In the genomic region with DNA sequence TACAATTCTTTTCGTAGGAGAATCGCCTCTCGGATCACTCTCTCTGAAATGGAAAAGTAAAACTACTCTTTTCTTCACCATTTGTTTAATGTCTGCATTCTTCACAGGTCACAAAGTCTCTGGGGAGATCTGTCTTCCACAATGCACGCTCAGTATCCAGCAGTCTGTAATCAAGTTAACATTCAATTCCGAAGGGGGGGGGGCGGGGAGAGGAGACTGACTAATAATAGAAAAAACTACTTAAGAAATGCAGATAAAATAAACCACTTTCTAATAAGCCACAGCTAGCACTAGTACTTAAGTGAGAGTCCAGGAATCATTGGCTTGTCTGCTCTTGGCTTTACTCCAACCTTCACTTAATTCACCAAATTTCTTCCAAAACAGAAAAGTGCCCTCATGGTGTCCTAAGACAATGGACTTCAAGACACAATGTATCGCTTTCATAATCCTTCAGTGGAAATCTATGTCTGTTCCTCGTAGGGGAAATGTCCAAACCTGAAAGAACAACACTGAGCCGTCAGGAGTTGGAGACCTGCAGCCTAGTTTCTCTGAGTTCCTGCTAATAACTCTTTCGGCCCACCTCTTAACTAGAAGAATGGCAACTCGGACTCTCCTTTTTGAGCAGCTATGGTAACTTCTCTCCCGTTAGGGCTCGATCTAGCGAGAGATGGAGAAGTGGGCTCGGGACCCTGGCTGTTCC, we compare ENCODE assay signal across 8 mouse cellular contexts. TPM values are rescaled to one million over a fixed set of nuclear protein-coding genes. Genes with fewer than 3 reads are reported as not detected.
A peak's percentile ranks its signal among the peaks of the same experiment; 100 is the strongest.
DNase-seq lines count a peak whose midpoint lies in the region; ATAC-seq and TF ChIP-seq lines count a peak whose summit lies in the region.

No protein-coding gene starts in this region.

- DNase-seq in layer of hippocampus, adult 2 months (ENCODE audit: low spot score in 2 of 2), result peak in 1 of 2 experiments; percentile 7
- no peak for DNase-seq in layer of hippocampus, adult 11-12 months (ENCODE audit: low spot score)
- DNase-seq in brain, embryonic 18.5 days (ENCODE audit: low read depth, low spot score), result peak; percentile 0
- DNase-seq in yolk sac, embryonic 10.5 days (ENCODE audit: low spot score), result no peak
- DNase-seq in gastrocnemius, adult 18-20 months (ENCODE audit: low spot score), result no peak

- peaks cover 14% of the 10 kb centered on the region for H3K4me1 ChIP-seq in hindbrain, embryonic 13.5 days (replicated peaks)
- H3K4me1 ChIP-seq in midbrain, embryonic 12.5 days, result peaks cover 15% of the 10 kb centered on the region

- peak overlapping the region; percentile 71 for H3K4me2 ChIP-seq in hindbrain, embryonic 13.5 days
- H3K4me2 ChIP-seq in midbrain, embryonic 12.5 days (replicated peaks), result peak overlapping the region; percentile 66

- TF ChIP-seq CTCF in layer of hippocampus, adult 2 months (conservative IDR thresholded peaks at IDR 0.05), result no peak

- ATAC-seq in hindbrain, embryonic 13.5 days (ENCODE audit: low FRiP score), result peak; percentile 8; the same call in 1 of the 2 replicates
- peak; percentile 1 for ATAC-seq in midbrain, embryonic 12.5 days (ENCODE audit: low FRiP score, low read depth)
- ATAC-seq in granulocyte monocyte progenitor cell, adult 5-6 weeks (replicated peaks; ENCODE audit: poor library complexity, severe bottlenecking), result no peak

- H3K9me3 ChIP-seq in hindbrain, embryonic 13.5 days, result no peaks in the 10 kb centered on the region
- no peaks in the 10 kb centered on the region for H3K9me3 ChIP-seq in midbrain, embryonic 12.5 days

- peaks cover 2% of the 10 kb centered on the region; the same call in 1 of the 2 replicates for H3K36me3 ChIP-seq in hindbrain, embryonic 13.5 days
- peaks cover 12% of the 10 kb centered on the region; the same call in 1 of the 2 replicates for H3K36me3 ChIP-seq in midbrain, embryonic 12.5 days

- peak overlapping the region; percentile 89 for H3K4me3 ChIP-seq in layer of hippocampus, adult 2 months
- H3K4me3 ChIP-seq in hindbrain, embryonic 13.5 days, result peak overlapping the region; percentile 91
- H3K4me3 ChIP-seq in midbrain, embryonic 12.5 days, result peak overlapping the region; percentile 81

- H3K27me3 ChIP-seq in hindbrain, embryonic 13.5 days, result no peaks in the 10 kb centered on the region
- H3K27me3 ChIP-seq in midbrain, embryonic 12.5 days, result no peaks in the 10 kb centered on the region

- WGBS in hindbrain, embryonic 13.5 days, result 11% methylated on average over 15 of the region's 15 CpGs
- 12% methylated on average over 15 of the region's 15 CpGs for WGBS in midbrain, embryonic 12.5 days

- peak overlapping the region; percentile 94 for H3K27ac ChIP-seq in layer of hippocampus, adult 2 months
- H3K27ac ChIP-seq in hindbrain, embryonic 13.5 days, result peak overlapping the region; percentile 95
- H3K27ac ChIP-seq in midbrain, embryonic 12.5 days (replicated peaks), result peak overlapping the region; percentile 95

- peak overlapping the region; percentile 90 for H3K9ac ChIP-seq in hindbrain, embryonic 13.5 days
- peak overlapping the region; percentile 87 for H3K9ac ChIP-seq in midbrain, embryonic 12.5 days (replicated peaks)

RNA-seq across cellular contexts. Expression of a gene that starts 0.8 kb away (rescaled TPM):
- total RNA-seq in layer of hippocampus, adult 2 months (2021), result 10 to 100 TPM; 14.2 to 16.9 TPM
- polyA plus RNA-seq in hindbrain, embryonic 13.5 days (2015; fragmentation: Nextera tagmentation; extraction: Ambion mirVana), result 24.6 and 25.5 TPM in 2 replicates
- polyA plus RNA-seq in midbrain, embryonic 12.5 days (2016; fragmentation: Nextera tagmentation; extraction: Ambion mirVana), result 37.4 and 39.0 TPM in 2 replicates
- total RNA-seq in granulocyte monocyte progenitor cell, adult 5-6 weeks (2014; fragmentation: Nextera tagmentation), result 14.9 and 16.1 TPM in 2 replicates
- total RNA-seq in granulocyte monocyte progenitor cell, adult 5-6 weeks (2017), result 32.0 and 33.4 TPM in 2 replicates
- total RNA-seq in gastrocnemius, adult 18-20 months (2021), result 1 to 10 TPM; 7.3 to 8.7 TPM
